Mouse (Mus musculus): Measurements from ENCODE around the gene Zbed4.
"Not testable (repeated sequence)": the region's sequence is repeated elsewhere in the genome, so short reads cannot be mapped to it uniquely, and the experiment has no call there.

Gene Zbed4

GRCm38 (mm10) chr15:88738466-88738865, 13.0 kb upstream of the Zbed4 start:
- no peak for DNase-seq (ENCODE audit: low read depth)

DNA sequence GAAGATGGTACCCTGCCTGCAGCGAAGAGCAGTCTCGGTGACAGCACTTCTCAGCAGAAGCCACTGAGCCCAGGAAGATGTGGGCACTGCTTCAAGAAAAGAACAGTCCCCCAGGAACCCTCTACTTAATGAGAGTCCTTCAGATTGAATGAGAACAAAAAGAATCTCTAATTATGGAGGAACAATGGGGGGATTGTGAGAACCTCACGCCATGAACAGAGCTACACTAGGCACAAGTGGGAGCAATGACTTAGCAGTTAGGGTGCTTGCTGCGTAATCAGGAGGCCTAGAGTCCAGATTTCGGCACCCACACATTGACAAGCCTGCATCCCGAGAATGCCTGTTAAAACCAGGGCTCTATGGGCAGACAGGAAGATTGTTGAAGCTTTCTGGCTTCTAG, 10.1 kb upstream of the Zbed4 start:
- DNase-seq (ENCODE audit: low read depth) = no peak

GRCm38 (mm10) chr15:88743371-88743770, 8.1 kb upstream of the Zbed4 start:
- not testable (repeated sequence) for DNase-seq (ENCODE audit: low read depth)

DNA sequence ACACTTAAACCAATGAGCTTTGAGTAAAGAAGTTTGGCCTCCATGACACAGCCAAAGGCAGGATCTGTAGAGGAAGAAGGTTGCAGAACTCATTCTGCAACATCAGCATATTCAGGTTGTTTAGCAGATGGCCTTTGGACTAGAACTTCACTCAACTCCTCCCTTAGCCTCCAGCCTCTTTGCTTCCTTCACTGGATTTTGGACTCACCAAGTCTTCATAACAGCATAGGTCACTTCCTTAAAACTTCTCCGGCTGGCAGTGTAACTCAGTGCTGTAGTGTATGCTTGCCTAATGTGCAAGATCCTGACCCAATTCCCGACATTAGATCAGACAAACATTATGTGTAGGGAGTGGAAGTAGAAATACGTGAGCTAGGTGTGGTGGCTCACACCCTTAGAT, 6.1 kb upstream of the Zbed4 start:
- no peak for DNase-seq (ENCODE audit: low read depth)

- DNase-seq (ENCODE audit: low read depth) = no peak
Measured at GRCm38 (mm10) chr15:88745926-88746325, 5.5 kb upstream of the Zbed4 start.

DNA sequence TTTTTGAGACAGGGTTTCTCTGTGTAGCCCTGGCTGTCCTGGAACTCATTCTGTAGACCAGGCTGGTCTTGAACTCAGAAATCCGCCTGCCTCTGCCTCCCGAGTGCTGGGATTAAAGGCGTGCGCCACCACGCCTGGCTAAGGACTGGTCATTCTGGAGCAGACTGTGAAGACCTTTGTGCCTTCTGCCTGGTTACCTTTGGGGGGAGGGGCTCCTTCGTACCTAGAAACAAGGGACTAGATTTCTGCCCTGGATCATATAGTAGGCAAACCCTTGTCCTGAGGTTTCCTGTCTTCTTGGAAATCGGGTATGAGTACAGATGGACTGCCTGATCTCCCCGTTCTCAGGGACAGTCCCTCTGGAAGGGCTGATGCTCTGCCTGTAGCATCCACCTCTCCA, 1.8 kb upstream of the Zbed4 start:
- not testable (repeated sequence) for DNase-seq (ENCODE audit: low read depth)

GRCm38 (mm10) chr15:88750032-88750431, 1.4 kb upstream of the Zbed4 start:
- DNase-seq (ENCODE audit: low read depth) = no peak

DNA sequence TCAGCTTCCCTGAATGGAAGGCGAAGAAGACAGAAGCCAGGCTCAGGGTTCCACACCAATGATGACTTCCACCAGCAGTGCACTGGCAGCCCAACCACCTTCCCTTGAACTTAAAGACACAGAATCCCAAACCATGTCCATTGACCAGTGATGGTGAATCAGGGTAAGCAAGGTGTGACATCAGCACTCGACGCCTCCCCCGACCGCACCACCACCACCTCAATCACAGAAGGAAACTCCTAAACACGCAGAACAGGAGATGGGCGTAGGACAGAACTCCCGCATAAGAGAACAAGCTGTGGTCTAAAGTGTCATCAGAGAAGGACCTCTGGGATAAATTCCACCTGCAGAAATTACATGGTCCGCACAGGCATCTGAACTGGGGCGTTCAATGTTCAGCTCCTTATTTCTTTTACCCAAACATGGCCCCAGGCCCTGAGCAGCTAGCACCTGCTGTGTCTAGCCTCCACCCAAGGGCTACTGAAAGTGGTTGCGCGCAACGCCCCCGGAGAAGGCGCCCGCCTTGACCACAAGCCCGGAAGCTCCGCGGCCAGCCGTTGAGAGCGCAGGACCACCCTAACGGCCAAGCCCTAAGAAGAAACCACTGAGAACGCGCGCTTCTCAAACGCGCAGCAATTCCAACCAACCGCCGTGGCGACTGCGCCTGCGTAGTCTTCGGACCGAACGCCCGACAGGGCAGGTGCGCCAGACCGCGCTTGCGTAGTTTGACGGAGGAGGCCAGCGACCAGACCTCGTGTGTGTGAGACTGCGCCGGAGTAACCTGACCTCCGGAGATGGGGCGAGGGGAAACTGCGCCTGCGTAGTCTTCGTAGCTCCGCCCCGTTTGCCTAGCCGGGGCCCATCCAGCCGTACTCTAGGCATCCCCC, 540 bp upstream of the Zbed4 start:
- DNase-seq (ENCODE audit: low read depth) = peak; percentile 100

- DNase-seq (ENCODE audit: low read depth) = no peak
Measured at GRCm38 (mm10) chr15:88752403-88752733, 908 bp downstream of the Zbed4 start.

DNA sequence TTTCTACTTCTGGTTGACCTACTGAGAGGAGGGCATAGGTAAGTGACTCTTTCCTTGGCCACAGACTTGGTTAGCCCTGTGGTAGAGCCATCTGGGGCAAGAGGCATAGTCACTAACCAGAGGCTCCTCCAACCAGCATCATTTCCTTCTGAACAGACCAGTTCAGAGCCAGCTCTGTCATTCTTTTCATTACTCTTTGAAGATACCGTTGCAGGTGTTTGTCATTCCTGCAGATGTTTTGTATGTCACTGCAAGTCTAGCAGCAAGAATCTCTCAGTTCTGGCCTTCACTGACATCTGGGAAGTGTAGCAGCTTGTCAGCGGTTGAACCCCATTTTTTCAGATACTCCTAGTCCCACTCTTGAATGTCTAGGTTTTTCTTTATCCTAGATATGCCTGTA, 3.4 kb downstream of the Zbed4 start:
- DNase-seq (ENCODE audit: low read depth) = no peak

DNA sequence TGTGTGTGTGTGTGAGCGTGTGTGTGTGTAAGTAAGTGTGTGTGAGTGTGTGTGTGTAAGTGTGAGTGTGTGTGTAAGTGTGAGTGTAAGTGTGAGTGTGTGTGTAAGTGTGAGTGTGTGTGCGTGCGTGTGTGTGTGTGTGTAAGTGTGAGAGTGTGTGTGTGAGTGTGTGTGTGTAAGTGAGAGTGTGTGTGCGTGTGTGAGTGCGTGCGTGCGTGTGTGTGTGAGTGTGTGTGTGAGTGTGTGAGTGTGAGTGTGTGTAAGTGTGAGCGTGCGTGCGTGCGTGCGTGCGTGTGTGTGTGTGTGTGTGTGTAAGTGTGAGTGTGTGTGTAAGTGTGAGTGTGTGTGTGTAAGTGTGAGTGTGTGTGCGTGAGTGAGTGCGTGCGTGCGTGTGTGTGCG, 4.3 kb downstream of the Zbed4 start:
- DNase-seq (ENCODE audit: low read depth) = no peak

- no peak for DNase-seq (ENCODE audit: low read depth)
Measured at GRCm38 (mm10) chr15:88758061-88758460, 6.6 kb downstream of the Zbed4 start.

DNA sequence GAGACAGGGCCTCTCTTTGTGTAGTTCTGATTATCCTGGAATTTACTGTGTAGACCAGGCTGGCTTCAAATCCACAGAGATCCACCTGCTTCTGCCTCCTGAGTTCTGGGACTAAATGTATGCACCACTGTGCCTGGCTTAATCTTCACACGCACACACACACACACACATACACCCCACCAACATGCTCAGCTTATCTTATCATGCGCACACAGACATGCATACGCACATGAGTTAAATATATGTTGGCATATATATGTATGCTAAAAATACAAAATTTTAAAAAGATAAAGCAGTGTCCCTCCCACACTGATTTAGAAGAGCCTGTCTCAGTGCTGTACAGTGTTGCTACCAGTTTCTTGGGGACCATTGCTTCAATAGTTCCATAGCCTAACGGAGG, 10.1 kb downstream of the Zbed4 start:
- DNase-seq (ENCODE audit: low read depth) = no peak

DNA sequence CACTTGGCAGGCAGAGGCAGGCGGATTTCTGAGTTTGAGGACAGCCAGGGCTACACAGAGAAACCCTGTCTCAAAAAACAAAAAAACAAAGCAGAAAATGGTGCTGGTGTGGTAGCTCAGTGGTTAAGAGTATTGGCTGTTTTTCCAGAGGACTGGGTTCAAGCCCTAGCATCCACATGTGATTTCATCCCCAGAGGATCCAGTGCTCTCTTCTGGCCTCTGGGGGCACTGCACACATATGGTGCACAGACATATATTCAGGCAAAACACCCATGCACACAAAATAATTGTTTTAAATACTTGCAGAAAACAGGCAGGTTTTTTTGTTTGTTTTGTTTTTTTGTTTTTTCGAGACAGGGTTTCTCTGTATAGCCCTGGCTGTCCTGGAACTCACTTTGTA, 14.7 kb downstream of the Zbed4 start:
- not testable (repeated sequence) for DNase-seq (ENCODE audit: low read depth)

DNA sequence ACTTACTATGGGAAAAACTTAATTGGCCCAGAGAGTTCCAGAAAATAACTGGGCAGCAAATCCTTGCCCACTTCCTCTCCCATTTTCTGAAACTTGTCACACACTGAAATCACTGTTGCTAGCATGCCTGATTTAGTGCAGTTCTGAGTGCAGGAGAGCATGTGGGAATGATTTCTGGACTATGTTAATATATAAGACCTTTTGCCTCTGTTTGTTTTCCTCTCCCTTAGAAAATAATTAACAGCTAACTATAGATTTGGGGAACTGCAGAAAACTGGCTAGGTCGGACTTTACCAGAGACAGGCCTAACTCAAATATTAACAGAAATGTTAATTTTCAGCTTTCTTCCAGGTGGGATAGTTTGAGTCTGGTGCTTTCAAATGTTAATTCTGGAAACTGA, 17.1 kb downstream of the Zbed4 start:
- no peak for DNase-seq (ENCODE audit: low read depth)

- not testable (repeated sequence) for DNase-seq (ENCODE audit: low read depth)
Measured at GRCm38 (mm10) chr15:88774630-88775029, 23.2 kb downstream of the Zbed4 start.

GRCm38 (mm10) chr15:88792140-88792850, 40.8 kb downstream of the Zbed4 start:
- DNase-seq (ENCODE audit: low read depth) = no peak

- DNase-seq (ENCODE audit: low read depth) = not testable (repeated sequence)
Measured at GRCm38 (mm10) chr15:88794729-88795128, 43.3 kb downstream of the Zbed4 start.

DNA sequence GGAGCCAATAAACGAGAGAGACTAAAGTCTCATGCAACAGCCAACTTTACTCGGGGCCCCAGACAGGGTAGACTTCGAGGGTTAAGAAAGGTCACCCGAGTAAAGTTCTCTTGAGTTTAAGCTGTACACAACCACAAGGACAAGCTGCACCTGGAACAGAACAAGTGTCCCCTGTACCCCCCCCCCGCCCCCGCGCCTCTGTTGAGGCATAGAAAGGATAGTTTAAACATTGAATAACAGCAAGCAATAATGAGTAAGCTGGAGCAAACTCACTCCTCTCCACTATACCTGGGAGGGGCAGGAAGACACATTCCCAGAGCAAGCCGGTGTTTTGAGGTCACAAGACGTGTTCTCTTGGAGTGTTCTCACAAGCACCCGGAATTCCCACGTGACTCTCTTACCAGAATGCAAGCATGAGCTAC, 48.5 kb downstream of the Zbed4 start:
- no peak for DNase-seq (ENCODE audit: low read depth)

DNA sequence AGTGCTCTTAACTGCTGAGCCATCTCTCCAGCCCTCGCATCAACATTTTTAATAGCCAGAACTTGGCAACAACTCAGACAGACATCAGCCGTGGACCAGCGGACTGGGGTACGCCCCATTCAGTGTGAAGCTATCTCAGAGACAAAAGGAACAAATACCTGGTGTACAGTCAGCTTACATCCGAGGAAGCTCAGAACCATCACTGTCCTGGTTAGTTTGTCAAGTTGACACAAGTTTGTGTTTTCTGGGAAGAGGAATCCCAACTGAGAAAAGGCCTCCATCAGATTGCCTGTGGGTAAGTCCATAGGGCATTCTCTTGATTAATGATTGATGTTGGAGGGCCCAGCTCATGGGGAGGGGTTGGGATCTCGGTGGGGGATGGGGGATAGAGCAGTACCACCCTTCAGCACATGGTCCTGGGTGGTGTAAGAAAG, 49.5 kb downstream of the Zbed4 start:
- no peak for DNase-seq (ENCODE audit: low read depth)

DNA sequence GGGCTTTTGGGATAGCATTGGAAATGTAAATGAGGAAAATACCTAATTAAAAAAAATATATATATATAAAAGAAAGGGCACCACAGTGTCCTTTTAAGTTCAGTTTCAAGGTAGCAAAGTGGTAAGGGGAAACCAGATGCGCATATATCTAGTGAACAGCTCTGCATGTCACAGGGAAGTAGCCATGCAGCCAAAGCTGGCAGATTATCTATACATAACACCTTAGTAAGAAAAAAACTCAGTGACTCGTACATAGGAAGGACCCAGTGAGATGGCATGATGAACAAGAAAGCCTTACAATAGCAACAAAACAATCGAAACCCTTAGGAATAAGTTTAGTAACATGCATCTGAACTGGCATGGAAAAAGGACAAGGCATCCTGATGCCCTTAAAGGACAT, 50.4 kb downstream of the Zbed4 start:
- DNase-seq (ENCODE audit: low read depth) = no peak

DNA sequence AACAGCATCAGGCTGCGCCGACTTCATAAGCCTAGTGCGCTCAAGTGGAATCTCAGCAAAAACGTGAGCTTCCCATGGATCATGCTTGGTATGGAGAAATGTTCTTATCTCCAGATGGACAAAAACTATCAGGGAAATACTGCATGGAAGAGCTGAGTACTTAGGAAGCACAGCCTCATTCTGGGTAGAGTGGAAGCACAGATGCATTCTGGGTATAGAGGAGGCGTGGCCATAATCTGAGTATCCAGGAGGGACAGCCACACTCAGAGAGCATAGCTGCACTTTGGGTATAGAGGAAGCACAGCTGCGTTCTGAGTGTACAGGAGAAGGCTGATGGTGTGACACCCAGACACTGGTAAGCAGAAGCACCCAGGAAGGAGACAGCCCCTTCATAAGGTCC, 50.9 kb downstream of the Zbed4 start:
- DNase-seq (ENCODE audit: low read depth) = no peak

DNA sequence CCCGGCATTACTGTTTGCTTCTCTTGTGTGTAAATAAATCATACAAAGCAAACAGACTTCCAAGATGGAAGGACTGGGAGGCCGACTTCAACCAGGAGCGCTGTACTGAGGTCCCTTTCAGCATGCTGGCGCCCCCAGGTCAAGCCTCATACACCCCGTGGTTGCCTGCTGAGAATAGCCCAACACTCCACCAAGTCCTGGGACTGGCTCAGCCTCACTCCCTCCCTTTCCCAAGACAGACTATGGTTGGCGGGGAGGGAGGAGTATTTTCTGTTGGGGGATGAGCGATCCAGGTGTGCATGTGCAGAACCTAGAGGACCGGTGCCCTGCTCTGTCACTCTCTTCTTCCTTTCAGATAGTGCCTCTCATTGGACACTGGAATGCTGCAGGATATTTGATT, 56.7 kb downstream of the Zbed4 start:
- DNase-seq (ENCODE audit: low read depth) = no peak

GRCm38 (mm10) chr15:88810369-88810768, 58.9 kb downstream of the Zbed4 start:
- DNase-seq (ENCODE audit: low read depth) = no peak
